Mouse (Mus musculus) layer of hippocampus, postnatal 36 days (tissue): ENCODE results near the gene Tmem160. TPM values are rescaled to one million over a fixed set of nuclear protein-coding genes. Genes with fewer than 3 reads are reported as not detected.

Experiments
- DNase-seq, 2 experiments: peaks; one replicate each; pipeline ENCODE4 v3.0.0; 2022
- total RNA-seq, 2 experiments: library from RNA; stranded (reverse); gene quantifications; 2 replicates each; pipeline ENCODE4 v1.2.3; 2021

Gene Tmem160
- total RNA-seq, 2 experiments from 2014 or later, result 61.4 to 77.2 TPM

DNA sequence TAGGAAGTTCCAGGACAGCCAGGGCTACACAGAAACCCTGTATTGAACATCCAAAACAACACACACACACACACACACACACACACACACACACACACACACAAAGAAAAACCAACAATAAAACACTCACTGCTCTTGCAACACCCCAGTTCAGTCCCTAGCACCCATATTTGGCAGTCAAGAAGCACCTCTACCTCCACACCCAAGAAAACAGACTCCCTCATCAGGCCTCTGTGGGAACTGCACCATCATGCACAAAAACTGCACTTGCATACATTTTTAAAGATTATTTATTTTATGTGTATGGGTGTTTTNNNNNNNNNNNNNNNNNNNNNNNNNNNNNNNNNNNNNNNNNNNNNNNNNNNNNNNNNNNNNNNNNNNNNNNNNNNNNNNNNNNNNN lies 11.3 kb upstream of the Tmem160 start:
- no peak for DNase-seq

DNA sequence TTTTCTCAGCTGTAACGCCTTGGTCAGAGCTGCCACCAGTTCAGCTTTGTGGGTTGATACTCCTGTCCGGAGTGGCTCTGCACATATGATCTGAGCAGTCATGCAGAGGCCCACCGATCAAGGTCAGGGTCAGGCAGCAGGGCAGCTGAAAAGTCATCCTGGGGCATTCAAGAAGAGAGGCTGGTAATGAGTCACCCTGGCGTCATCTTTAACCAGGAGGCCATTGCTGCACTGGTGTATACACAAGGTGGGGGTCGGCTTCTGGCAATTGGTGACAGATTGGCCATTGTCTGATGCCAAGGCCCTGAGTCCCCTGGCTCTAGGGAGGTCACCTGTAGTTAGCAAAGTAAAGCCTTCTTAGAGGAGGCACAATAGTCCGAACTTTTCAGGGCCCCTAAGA lies 923 bp upstream of the Tmem160 start:
- no peak for DNase-seq

DNA sequence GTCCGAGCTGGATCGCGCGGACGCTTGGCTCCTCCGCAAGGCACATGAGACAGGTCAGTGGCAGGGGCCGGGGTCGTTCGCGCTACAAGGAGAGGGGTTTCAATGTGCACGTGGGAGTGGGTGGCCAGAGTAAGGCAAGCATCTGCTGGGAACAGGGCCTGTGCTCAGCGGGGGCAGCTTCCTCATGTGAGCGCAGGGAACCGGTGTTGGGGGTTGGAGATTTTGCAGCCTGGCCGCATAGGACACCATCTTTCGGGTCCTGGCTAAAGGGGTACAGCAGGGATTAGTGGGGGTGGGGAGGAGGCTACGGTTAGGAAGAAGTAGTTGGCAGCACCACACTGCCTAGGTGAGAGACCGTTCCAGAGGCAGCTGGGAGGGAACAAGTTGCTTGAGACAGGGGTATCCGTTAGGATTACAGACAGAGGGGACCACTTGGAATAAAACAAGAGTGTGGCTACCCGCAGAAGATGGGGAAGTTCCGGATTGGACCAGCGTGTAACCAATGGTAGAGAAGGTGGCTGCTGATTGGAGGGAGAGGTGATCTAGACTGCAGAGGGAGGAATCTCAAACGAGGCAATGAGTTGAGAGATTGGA lies 636 bp downstream of the Tmem160 start:
- peak; percentile 52 to 65 for DNase-seq

DNA sequence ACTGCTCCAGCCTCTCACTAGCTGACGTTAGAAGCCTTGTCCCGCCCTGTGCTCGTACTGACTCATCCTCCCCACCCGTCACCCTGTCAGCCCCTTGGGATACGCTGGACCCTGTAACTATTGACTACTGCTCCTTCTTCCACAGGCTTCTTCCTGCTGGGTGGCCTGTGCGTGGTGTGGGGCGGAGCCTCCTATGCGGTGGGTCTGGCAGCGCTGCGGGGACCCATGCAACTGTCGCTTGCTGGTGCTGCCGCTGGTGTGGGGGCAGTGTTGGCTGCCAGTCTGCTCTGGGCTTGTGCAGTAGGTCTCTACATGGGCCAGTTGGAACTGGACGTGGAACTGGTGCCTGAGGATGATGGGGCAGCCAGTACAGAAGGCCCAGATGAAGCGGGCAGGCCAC lies 2.4 kb downstream of the Tmem160 start:
- no peak for DNase-seq

DNA sequence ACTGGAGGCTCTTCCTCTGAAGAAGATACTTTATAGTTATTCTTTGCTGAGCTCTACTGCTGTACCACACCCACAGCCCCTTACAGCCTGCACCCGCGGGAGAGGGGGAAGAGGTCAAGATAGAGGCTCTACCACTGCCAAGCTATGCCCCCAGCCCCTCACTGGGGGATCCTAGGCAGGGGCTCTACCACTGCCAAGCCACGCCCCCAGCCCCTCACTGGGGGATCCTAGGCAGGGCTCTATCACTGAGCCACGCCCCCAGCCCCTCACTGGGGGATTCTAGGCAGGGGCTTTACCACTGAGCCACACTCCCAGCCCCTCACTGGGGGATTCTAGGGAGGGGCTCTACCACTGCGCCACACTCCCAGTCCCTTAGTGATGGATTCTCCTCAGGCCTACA lies 3.7 kb downstream of the Tmem160 start:
- no peak for DNase-seq

DNA sequence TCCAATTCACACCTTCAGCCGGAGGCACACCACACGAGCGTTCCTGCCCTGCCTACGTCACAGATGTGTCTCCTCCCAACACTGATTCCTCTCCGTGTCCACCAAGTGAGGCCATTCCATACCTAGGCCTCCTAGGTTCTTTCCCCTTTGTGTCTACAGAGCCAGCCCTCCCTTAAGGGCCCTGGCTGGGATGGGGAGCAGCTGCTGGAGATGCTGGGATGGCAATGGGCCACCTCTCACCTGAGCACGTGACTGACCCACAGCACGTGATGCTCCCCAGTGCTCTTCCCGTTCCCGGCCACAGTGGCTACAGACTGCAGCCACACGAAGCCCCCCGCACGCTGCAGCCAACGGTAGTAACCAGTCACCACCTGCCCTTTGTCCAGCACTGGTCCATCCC lies 8.0 kb downstream of the Tmem160 start:
- no peak for DNase-seq

DNA sequence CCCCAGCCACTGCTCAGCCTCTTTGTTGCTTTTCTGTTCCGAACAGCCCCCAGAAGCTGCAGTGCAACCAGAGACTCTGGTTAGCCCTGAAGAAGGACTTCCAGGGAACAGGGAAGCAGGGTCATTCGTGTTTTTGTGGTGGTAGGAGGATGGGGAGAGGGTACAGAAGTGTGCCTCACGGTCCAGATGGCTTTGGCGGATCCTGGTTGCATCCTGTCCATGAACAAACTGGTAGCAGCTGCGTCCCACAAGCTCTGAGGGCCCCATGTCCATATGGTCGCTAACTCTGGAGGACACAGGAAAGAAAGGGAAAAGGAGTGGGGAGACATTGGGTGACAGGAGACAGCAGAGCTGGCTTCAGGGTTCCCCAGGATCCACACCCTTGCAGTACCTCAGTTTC lies 8.6 kb downstream of the Tmem160 start:
- DNase-seq, result no peak

DNA sequence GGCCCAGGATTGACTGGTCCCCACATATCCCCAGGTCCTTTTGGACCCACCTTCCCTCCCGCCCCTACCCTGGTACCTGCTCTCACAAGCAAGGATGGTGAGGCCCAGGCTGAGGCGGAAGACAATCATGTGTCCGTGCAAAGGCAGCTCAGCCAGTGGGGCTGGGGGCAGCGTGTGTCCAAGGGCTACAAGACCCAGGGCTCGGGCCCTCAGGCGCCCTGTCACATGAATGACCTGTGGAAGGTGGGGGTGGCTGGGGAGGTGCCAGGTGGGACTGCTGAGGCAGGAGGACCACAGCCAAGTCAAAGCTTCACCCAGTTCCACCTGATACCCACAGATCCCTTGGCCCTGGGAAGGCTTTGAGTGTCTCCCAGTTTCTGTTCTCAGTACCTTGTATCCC lies 9.1 kb downstream of the Tmem160 start:
- no peak for DNase-seq

DNA sequence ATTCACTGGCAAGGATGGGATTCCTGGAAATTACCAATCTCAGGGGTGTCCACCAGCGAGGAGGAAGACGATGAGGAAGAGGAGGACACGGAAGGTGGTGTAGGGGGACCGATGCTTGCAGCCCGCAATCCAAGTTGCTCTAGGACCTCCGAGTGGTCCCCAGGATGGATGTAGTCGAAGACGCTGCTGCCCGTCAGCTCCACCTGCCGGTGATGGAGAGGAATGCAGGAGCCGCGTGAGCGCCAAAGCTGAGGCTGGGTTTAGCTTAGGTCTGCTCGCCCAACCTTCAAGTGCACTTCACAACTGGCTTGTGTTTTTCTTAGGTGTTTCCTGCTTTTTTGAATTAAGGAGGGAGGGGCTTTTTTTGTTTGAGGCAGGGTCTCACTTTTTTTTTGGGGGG lies 10.6 kb downstream of the Tmem160 start:
- peak; percentile 68 to 79 for DNase-seq

DNA sequence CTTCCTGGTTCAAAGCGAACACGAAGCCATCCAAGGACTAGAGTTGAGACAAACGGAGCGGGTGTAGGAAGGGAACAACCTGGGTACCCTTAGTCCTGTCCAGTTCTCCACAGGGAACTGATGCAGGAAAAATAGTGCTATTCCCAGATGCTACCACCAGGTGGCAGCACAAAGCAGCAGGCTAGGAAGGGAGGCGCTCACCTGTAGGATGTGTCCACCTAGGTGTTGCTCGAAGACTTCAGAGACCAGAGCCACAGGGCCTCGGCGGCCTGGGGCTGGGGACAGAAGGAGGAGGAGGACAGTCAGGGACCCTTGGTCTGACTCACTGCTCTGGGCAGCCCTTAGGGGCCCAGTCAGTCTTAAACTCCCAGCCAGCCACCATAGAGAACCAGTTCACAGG lies 12.6 kb downstream of the Tmem160 start:
- peak; percentile 48 to 64 for DNase-seq

DNA sequence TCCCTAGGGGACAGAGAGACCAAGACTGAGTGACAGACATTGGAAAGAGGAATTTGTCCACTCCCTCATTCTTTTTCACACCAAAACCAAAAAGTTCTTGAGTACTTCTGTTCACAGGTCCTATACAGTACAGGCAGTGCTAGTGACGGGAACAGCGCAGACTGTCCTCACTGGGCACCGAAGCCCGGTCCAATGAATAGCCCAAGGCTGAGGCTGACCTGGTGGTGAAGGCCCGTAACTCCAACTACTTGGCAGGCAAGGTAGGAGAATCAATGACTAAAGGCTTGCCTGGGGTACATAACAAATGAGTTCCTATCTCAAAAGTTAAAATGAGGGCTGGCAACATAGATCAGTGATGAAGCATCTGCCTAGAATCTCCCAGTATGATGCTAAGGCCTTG lies 13.0 kb downstream of the Tmem160 start:
- no peak for DNase-seq

DNA sequence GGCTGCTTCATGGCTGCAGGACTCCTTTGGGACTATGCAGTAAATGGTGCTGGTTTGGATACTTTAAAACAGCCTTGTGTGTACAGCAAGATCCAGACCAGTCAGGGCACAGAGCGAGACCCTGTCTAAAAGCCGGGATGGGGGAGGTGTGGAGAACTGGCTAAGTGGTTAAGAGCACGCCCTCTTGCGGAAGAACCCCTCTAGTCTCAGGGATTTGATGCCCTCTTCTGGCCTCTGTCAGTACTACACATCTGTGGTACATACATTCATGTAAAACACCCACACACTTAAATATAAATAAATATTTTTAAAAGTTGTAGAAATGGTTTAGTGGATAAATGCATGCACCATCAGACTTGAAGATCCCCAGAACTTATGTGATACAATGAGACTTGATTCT lies 14.0 kb downstream of the Tmem160 start:
- DNase-seq, result no peak

DNA sequence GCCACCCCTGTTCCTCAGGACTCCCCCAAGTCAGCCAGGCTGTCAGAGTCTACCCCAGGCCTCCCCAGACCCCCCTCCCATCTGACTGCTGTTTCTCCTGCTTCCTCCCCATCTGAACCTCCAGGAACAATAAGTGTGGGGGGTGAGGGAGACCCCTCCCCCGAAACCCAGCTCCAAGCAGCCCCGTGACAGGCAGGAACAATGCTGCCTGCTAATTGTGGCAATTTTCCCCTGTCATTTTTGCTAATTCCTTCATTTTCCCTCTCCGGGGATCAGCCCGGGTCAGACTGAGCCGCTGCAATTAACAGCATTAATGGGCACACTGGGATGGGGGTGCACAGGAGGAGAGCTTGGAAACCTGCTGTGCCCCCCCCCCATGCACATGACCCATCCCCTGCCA lies 15.5 kb downstream of the Tmem160 start:
- DNase-seq, result no peak

DNA sequence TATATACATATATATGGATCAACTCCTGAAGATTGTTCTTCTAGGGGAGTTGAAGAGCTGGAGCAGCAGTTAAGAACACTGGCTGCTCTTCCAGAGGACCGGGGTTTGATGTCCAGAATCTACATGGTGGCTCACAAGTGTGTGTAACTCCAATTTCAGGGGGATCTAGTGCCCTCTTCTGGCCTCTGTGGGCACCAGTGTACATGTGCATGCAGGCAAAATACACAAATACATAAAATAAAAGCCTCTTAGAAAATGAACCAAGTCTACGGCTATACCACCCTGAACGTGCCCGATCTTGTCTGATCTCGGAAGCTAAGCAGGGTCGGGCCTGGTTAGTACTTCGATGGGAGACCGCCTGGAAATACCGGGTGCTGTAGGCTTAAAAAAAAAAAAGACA lies 19.0 kb downstream of the Tmem160 start:
- DNase-seq, result no peak

DNA sequence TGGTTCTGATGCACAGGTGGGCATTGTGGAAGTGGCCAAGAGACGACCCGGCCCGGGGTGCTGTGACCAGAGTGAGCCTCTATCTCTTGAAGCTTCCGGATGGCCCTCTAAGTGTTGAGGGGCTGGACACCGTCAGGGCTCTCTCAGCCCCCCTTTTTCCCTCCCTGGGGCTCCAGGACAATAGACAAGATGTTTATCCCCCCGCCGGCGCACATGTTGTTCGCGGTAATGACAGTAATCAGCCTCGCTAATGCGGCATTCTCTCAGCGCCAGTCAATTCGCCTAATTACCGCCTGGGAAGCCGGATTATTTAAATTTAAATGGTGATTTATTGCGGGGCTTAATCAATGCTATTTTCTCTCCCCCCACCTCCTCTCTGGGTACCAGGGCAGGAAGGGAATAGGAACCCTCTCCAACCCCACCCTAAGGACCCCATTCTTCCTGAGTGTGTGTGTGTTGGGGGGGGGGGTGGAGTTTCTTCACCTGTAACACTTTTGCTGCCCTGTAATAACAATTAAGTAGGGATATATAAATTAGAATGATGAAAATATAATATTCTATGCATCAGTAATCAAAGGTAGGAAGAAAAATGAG lies 19.6 kb downstream of the Tmem160 start:
- no peak for DNase-seq

DNA sequence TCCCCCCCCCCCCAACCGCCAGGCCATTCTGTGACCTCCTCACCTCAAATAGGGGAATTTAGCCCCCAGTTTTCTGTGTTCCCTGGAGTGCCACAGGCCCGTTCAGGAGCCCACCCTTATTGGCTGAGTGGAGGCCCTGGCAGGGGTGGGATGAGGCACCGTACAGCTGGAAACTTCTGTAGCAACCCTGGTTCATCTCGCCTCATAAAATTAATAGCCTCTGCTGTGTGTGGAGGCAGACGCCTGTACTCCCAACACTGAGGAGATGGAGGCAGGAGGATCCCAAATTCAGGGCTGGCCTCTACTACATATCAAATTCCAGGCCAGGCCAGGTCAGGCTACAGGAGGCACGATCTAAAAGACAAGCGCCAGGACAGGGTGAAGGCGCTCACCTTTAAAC lies 21.3 kb downstream of the Tmem160 start:
- DNase-seq, result no peak

DNA sequence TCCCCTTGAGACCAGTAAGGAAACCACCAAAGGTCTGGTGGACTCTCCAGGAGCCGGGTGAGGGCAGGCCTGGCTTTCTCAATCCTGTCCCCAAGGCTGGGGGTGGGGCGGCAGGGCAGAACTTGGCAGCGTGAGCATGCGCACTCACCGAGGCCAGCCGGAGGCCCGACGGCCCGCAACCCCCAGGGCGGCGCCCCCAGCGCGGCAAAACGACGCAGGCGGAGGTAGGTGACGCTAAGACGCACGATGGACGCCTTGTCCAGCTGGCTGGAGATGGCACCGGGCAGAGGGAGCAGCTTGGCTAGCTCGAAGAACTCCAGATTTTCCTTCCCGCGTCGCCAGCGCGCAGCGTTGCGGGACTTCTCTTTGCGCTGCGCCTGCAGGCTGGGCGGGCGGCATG lies 21.9 kb downstream of the Tmem160 start:
- no peak for DNase-seq

DNA sequence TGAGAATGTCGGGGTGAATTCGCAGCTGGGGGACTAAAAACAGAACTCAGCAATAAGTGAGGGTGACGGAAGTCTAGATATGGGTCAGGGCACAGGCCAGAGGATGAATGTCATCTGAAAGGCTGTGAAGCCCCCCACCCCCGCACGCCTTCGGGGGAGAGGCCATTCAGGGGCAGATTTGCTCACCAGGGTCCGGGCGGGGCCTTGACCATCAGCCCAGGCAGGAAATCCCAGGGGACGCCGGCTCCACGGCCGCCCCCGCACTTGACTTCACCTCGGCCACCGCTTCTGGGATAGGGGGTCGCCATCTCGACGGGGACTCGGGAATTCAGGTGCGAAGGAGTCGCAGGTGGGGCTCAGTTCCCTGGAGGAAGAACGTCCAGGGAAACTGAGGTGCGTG lies 22.7 kb downstream of the Tmem160 start:
- no peak for DNase-seq

DNA sequence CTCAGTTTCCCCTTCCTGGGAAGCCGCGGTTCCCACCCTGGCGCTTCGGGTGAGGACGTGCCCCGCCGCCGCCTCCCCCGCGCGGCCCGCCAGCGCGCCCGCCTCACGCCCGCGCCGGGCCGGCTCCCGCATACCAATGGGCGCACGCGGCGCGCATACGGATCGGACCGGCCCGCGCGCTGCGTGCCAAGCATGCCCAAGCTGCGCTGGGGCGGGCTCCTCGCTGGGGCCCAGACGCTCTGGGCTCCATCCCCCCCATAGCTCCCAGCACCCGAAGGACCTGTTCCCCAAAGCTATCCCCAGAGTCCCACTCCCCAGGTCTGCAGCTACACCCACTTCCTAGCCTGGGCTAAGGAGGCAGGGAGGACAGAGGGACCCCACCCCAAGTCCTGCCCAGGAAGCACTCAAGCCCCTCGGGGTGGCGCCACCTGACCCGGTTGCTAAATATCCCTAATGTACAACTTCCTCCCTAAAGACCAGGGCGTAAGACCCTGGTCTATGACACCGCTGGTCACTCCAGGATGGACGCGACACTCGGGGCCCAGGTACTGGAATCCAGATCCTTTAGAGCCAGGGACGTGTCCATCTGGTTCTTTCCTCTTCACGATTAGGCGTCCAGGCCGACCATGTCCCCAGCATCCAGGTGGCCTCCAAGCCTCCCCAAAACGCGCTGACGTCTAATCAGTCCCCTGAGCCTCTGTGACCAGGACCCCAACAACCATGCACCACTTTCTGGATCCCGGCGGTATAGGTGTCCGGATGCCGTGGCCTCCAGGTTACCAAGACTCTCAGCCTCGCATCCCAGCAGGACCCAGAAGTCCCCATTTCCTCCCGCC lies 23.4 kb downstream of the Tmem160 start:
- no peak for DNase-seq

DNA sequence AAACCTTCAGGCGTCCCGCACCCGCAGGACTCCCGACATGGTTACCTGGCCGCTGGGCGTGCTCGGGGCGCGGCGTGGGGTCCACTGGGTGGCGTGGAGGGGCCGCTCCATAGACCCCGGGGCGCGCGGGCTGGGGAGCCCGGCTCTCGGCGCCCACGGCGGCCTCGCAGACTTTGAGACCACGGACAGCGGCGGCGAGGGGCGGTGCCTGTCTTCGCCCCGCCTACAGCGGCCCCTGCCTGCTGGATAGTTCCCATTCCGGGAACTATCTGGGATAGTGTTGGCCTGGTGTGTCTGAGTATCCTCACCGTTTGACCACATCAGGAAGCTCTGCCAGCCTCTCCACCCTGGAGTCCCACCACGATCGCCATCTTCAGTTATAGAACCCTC lies 24.0 kb downstream of the Tmem160 start:
- no peak for DNase-seq

DNA sequence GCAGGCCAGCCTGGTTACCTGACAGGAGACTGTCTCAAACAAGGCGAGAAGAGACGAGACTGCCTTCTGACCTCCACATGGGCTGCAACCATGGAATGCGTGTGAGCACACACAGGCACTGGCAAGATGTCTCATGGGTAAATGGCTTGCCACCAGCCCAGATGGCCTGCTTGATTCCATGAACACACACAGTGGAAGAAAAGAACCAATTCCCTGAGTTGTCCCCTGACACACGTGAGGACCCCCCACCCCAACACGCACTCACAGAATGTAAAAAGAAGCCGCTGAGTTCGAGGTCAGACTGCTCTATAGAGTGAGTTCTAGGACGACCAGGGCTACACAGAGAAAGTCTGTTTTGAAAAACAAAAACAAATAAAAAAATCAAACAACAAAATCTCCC lies 25.0 kb downstream of the Tmem160 start, which contains the start of gene Npas1:
TSS of gene Npas1 (minus strand) at position 101 of the 400 bp plus-strand sequence.
- DNase-seq, result no peak

DNA sequence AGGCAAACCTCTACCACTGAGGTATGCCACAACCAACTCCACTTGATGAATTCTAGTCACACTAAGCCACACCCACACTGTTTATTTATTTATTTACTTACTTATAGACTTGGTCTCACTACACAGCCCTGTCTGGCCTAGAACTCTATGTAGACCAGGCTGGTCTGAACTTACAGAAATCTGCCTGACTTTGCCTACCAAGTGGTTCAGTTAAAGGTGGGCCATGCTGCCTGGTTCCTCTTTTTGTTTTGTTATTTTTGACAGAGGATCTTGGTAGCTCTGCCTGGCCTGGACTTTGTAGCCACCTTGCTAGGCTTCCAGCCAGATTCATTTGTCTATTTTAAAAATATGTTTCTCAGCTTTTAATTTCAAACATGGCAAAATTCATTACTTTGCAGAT lies 36.2 kb downstream of the Tmem160 start:
- DNase-seq, result no peak

DNA sequence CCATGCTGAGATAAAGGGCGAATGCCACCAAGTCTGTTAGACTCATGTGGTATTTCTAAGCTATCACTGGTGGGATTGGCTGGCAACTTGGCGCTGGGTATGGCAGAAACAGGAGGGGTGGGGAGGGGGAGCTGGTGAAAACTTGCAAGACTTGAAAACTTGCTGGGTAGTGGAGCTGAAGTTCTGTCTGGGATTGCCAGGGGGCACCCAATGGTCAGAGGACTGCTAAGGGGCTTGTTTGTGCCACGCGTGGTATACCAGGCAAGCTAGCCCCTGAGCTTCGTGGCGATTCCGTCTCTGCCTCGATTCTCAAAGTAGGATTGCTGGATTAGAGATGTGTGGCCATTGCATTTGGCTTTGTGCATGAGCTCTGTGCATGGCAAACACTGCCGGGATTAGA lies 37.4 kb downstream of the Tmem160 start:
- DNase-seq, result no peak

DNA sequence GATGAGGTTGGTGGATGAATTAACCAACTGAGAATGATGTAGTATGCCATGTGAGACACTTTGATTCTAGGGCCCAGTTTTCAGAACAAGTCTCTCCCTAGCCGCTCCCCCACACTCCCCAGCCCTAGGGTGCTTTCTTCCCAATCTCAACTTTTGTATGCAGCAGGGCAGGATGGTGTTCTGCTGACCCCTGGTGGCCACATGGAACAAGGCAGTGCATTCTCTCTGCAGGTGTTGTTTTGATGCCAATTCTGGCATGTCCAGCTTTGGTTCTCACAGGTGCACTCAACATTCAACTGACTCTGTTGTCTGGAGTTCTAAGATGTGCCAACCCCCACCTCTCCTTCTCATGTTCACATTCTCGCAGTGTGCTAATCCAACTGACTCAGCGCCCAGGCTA lies 39.2 kb downstream of the Tmem160 start:
- peak in 1 of 2 experiments; percentile 49 for DNase-seq
